Mouse (Mus musculus): Measurements from ENCODE around the gene Gm14085.

The Gm14085 gene

GRCm38 (mm10) chr2:122558317-122558716 is 73.6 kb downstream of the Gm14085 start:
- intact Hi-C loops (cut with DNase I) = loop anchor here (5.0 kb wide), 1 partner anchor 176 kb away; no protein-coding TSS in a partner anchor

- intact Hi-C loops (cut with DNase I) = loop anchor here (5.0 kb wide), 1 partner anchor 196 kb away; no protein-coding TSS in a partner anchor
Measured at GRCm38 (mm10) chr2:122561221-122561620, 76.5 kb downstream of the Gm14085 start.

DNA sequence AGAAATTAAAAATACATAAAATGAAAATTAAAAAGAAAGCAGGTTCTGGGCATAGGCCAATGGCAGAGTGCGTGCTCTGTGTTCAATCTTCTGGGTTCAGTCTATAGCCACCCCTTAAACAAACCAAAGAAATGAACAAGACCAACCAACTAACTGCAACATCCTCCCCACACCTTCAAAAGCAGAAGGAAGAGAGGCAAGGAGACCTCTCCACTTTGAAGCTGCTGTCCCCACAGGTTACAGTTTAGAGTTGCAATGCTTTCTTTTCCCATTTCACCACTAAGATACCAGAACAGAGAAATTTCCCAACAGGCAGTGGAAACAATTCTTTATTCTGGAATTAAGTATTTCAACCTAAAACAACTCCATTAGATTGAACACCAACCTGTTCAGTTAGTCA is 77.5 kb downstream of the Gm14085 start:
- intact Hi-C loops (cut with DNase I) = loop anchor here (5.0 kb wide), 1 partner anchor 195 kb away; no protein-coding TSS in a partner anchor

DNA sequence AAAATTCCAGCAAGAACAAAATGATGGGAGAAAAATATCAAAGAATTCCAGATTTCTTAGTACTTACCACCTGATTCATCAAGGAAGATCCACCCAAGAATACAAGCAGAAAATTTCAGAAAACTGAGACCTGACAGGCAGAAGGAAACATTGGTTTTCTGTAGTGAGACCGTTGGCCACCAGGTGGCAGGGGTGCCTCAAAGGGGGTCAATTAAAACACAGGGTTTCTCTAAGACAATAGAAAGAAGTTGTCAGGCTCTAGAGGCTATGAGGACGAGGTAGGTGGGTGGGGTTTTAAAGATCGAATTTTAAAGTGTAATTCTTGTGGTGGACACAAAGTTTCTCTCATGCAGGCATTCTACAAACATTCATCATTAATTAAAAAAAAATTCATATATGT is 84.7 kb downstream of the Gm14085 start:
- intact Hi-C loops (cut with DNase I) = no loop called here

- intact Hi-C loops (cut with DNase I) = loop anchor here (5.0 kb wide), 1 partner anchor 47 kb away; no protein-coding TSS in a partner anchor
Measured at GRCm38 (mm10) chr2:122570430-122570829, 85.7 kb downstream of the Gm14085 start.

DNA sequence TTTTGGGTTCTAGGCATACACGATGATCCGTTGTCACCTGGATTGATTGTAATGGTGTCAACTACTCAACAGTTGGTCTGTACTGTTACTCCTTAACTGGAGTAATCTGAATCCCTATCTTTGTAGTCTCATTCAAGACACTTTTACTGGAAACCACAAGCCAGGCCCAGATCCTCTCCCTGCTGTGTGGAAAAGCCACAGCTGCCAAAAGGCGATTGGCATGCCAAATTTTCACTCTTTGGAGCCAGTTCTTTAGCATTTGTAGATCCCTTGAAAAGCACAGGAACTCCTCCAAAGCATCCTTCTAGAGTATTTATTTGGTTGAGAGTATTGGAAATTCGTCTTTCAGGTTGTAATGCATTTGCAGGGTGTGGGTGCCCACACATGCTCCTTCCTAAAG is 86.6 kb downstream of the Gm14085 start:
- intact Hi-C loops (cut with DNase I) = loop anchor here (5.0 kb wide), 1 partner anchor 46 kb away; no protein-coding TSS in a partner anchor

DNA sequence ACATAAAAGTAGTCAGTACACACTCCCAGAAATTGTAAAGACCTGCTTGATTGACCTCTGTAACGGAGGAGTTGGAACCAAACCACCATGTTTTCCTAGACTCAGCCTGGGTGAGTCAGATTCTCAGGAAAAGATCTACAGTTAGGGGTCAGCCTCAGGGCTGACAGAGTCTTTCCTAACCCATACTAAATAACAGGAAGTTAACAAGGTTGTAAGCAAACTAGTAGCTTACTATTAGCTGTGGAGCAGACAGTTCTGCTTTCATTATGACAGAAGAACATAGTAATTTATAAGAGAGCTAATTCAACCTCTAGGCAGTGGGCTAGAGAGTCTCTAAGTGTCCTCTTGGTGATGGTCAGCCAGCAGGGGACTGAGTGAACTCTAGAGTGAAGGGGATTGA is 87.7 kb downstream of the Gm14085 start:
- intact Hi-C loops (cut with DNase I) = loop anchor here (5.0 kb wide), 1 partner anchor 45 kb away; no protein-coding TSS in a partner anchor

- intact Hi-C loops (cut with DNase I) = loop anchor here (2.0 kb wide), 1 partner anchor 53 kb away; no protein-coding TSS in a partner anchor
Measured at GRCm38 (mm10) chr2:122575470-122575869, 90.7 kb downstream of the Gm14085 start.

DNA sequence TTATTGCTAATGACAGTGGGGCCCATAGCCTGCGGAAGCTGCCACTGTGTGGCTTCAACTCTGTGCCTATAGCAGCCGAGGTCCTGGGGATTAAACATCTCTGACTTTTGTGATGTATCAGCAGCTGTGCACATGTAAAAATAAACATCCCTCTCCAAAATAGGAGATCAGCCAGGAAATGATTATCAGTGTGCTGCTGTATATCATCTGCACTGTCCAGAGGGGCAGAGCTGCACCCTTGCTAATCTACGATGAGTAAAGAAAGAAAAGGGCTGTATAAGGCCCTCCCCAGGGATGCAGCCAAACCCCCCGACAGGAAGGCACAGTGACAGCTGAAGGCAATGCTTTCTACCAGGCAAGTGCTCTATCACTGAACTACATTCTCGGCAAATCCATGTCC is 91.6 kb downstream of the Gm14085 start:
- intact Hi-C loops (cut with DNase I) = no loop called here

DNA sequence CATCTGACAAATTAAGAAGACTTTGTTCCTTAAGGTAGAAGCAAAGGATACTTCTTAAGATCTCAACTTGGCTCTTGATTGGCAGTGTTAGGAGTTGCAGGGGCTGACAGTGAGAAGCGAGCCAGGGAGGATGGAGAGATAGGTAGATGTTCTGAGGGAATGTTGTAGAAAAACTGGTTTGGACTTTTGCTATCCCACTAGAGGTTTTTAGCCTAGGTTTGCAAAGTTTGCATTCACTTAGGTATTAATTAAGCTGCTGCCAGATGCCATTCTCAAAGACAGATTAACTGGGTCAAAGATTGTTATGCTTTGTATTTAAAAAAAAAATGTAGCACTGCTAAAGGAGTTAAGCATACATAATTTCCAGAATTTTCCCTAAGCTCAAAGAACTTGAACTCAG is 92.6 kb downstream of the Gm14085 start:
- intact Hi-C loops (cut with DNase I) = no loop called here
